21 mouse cellular contexts compared by ENCODE assay signal in genomic region chr10:25695798-25696197, GRCm38 (mm10).
DNase-seq lines count a peak whose midpoint lies in the region; ATAC-seq lines count a peak whose summit lies in the region.
"Had no signal": no experiment of that assay in that cellular context is flagged by ENCODE, and none has a peak within 500 bp of the region (broad histone marks: within the 10 kb centered on the region; RNA-seq: fewer than 3 reads in every experiment).

No protein-coding gene starts in this region.

- no peak overlapping the region for H3K9ac ChIP-seq in kidney, embryonic 15.5 days
- H3K9ac ChIP-seq: embryonic facial prominence, embryonic 15.5 days; heart, embryonic 12.5 days; hindbrain, embryonic 14.5 days; intestine, embryonic 15.5 days had no signal

- no peak for DNase-seq in frontal cortex, postnatal 10 days (ENCODE audit: low spot score in 2 of 2)
- peak; percentile 61 for DNase-seq in NIH3T3 (ENCODE audit: low read depth)
- DNase-seq in brain, adult 2 months (ENCODE audit: low read depth, low spot score): peak; percentile 63
- no peak for DNase-seq in left cerebral cortex, adult 18-20 months (ENCODE audit: low spot score in 2 of 2)
- DNase-seq in heart, adult 18-20 months: no peak
- DNase-seq: adrenal gland, adult 8-10 months; cerebellum, adult 11 months; cerebellum, adult 8-10 months; cerebellum, postnatal 14 days; embryo, embryonic 11 days; gastrocnemius, postnatal 10 days; kidney, adult 2 months had no signal

- no peak overlapping the region for H3K4me3 ChIP-seq in kidney, embryonic 15.5 days (replicated peaks)
- H3K4me3 ChIP-seq: embryonic facial prominence, embryonic 15.5 days; heart, embryonic 12.5 days; hindbrain, embryonic 10.5 days; intestine, embryonic 15.5 days had no signal

- WGBS in kidney, embryonic 15.5 days: 79% methylated on average over 8 of the region's 8 CpGs

- H3K9me3 ChIP-seq in kidney, embryonic 15.5 days (replicated peaks): no peaks in the 10 kb centered on the region
- H3K9me3 ChIP-seq: embryonic facial prominence, embryonic 15.5 days; heart, embryonic 12.5 days; hindbrain, embryonic 10.5 days; intestine, embryonic 15.5 days had no signal

- H3K36me3 ChIP-seq in kidney, embryonic 15.5 days: no peaks in the 10 kb centered on the region
- H3K36me3 ChIP-seq: embryonic facial prominence, embryonic 15.5 days; heart, embryonic 12.5 days; hindbrain, embryonic 10.5 days; intestine, embryonic 15.5 days had no signal

- H3K27me3 ChIP-seq in kidney, embryonic 15.5 days: no peaks in the 10 kb centered on the region
- H3K27me3 ChIP-seq: CH12.LX; embryonic facial prominence, embryonic 15.5 days; heart, embryonic 12.5 days; intestine, embryonic 15.5 days had no signal

- ATAC-seq in frontal cortex, adult (ENCODE audit: low TSS enrichment): peak; percentile 47; the same call in 1 of the 2 replicates
- ATAC-seq in kidney, embryonic 15.5 days (replicated peaks; ENCODE audit: low FRiP score): no peak
- ATAC-seq: forebrain, embryonic 14.5 days; intestine, embryonic 15.5 days had no signal

- H3K4me2 ChIP-seq in kidney, embryonic 15.5 days: no peak overlapping the region
- H3K4me2 ChIP-seq: embryonic facial prominence, embryonic 15.5 days; heart, embryonic 12.5 days; hindbrain, embryonic 14.5 days; intestine, embryonic 15.5 days had no signal

- H3K27ac ChIP-seq in kidney, embryonic 15.5 days: no peak overlapping the region
- H3K27ac ChIP-seq: embryonic facial prominence, embryonic 15.5 days; hindbrain, embryonic 10.5 days; hindbrain, embryonic 14.5 days; intestine, embryonic 15.5 days had no signal

- H3K4me1 ChIP-seq in kidney, embryonic 15.5 days: no peaks in the 10 kb centered on the region
- H3K4me1 ChIP-seq: embryonic facial prominence, embryonic 15.5 days; heart, embryonic 12.5 days; hindbrain, embryonic 10.5 days; intestine, embryonic 15.5 days had no signal

Comparison
In these comparisons a context has a peak if more than half of its experiments do, and no peak if none do; other contexts are left out.
1. DNase-seq: peak in NIH3T3 (single experiment) and brain, adult 2 months (single experiment); none in frontal cortex, postnatal 10 days (0 of 2), left cerebral cortex, adult 18-20 months (0 of 2) and heart, adult 18-20 months (0 of 2).